Mouse (Mus musculus) brain, embryonic 14.5 days (tissue): ENCODE measurements at regions not wholly inside any gene's neighbourhood (a gene's known extent, or its start where the extent isn't known, plus 50 kb on each side); places are given as distances from the start of the nearest gene placed in this dataset.

Experiments used
- CTCF ChIP-seq: fragments of 200-500 bp; IDR thresholded peaks from 2 replicates; pipeline ENCODE4 v1.5.1; 2012; ENCODE audit warnings: inconsistent platforms, mild to moderate bottlenecking, moderate library complexity, borderline replicate concordance; ENCODE audit not compliant: insufficient read depth, insufficient read length; ENCODE audit errors: extremely low read depth
- POLR2A ChIP-seq: fragments of 200-500 bp; IDR thresholded peaks from 2 replicates; pipeline ENCODE4 v1.6.1; 2012; ENCODE audit warnings: mild to moderate bottlenecking, inconsistent platforms, borderline replicate concordance; ENCODE audit not compliant: poor library complexity, insufficient read depth, insufficient read length, severe bottlenecking; ENCODE audit errors: extremely low read depth

DNA sequence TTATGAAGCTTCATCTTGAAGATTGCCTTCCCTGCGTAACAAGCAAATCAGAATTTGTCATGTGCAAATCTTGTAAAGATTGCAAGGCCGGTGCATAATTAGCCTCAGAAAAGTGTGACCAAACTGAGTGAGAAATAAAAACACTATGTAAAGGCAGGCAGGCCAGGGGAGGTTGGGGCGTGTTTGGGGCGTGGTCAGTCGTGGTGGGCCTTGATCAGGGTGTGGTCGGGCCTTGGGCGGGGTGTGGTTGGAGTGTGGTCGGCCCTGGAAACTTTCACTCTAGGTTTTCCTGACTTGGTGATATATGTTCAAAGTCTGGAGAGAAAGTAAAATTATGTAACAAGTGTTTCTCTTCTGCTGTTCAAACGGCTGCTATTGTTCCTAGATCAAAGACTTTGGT, 120.0 kb upstream of the Sox5 start:
- no peak for TF ChIP-seq CTCF
- TF ChIP-seq POLR2A, result no peak
